Mouse (Mus musculus): Measurements from ENCODE around the gene Tcf12. TPM values are rescaled to one million over a fixed set of nuclear protein-coding genes. Genes with fewer than 3 reads are reported as not detected.

Tcf12 gene
- total and polyA plus RNA-seq, 2 experiments from 2014 or later = 37.4 to 122 TPM

DNA sequence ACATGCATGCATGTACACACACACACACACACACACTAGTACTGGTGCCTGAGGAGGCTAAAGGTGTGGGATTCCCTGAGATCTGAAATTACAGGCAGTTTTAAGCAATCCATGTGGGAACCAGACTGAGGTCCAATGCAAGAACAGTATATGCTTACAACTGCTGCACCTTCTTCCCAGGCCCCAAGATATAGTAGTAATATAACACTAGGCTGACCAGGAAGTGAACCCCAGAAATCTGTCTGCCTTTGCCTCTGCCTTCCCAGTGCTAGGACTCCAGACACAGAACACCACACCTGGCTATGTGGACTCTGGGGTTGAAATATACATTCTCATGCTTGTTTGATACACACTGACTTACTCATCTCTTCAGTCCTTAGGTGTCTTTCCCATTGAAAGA, 6.8 kb upstream of the Tcf12 start:
- no peak for TF ChIP-seq CTCF (IDR thresholded peaks at IDR 0.05)
- Histone ChIP-seq H3K27me3 (ENCODE audit: insufficient read depth, low read length) (no peaks in the 10 kb centered on the region), H3K4me3 (ENCODE audit: low read depth, low read length) (no peak overlapping the region), H3K36me3 (ENCODE audit: insufficient read depth, low read length) (no peaks in the 10 kb centered on the region), H3K9ac (replicated peaks; ENCODE audit: low read length, poor library complexity, severe bottlenecking) (no peak overlapping the region), H3K9me3 (ENCODE audit: low read length) (no peaks in the 10 kb centered on the region), H3K27ac (ENCODE audit: low read depth, low read length) (no peak overlapping the region), H3K4me1 (ENCODE audit: insufficient read depth, low read length) (no peaks in the 10 kb centered on the region), H3K4me2 (ENCODE audit: low read depth, low read length, poor library complexity, severe bottlenecking) (no peak overlapping the region)
- ATAC-seq (ENCODE audit: low FRiP score) = no peak
- DNase-seq (ENCODE audit: low spot score) = no peak

DNA sequence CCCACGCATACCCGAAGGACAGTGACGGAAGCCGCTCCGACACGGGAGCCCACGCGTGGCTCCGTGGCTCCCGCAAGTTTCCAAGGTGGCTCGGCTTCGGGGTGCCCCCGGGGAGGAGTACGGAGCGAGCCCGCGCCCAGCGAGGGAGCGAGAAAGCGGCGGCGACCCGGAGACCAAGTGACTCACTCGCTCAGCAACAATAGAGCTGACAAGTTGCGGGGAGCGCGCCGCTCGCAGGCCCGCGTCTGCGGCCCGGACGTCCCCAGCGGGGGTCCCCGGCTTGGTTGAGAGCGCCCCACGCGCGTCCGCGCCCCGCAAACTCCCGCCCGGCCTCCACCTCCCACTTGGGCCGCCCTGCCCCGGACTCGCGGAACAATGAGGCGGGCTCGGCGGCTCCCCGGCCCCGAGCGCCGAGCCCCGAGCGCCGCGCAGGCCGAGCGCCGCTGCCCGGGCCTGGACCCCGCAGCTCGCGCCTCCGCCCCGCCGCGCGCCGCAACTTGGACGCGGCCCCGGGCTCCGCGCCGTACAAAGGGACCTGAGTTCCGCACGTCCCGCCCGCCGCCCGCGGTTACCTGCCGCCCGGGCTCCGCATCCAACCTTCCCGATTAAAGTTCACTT, 558 bp downstream of the Tcf12 start:
- Histone ChIP-seq H3K4me3 (ENCODE audit: low read depth, low read length) (peak overlapping the region; percentile 99), H3K4me1 (ENCODE audit: insufficient read depth, low read length) (no peaks in the 10 kb centered on the region; the same call in 1 of the 2 replicates), H3K36me3 (ENCODE audit: insufficient read depth, low read length) (no peaks in the 10 kb centered on the region), H3K27me3 (ENCODE audit: insufficient read depth, low read length) (no peaks in the 10 kb centered on the region), H3K4me2 (ENCODE audit: low read depth, low read length, poor library complexity, severe bottlenecking) (peak overlapping the region; percentile 84), H3K9ac (replicated peaks; ENCODE audit: low read length, poor library complexity, severe bottlenecking) (peak overlapping the region; percentile 90), H3K9me3 (ENCODE audit: low read length) (no peaks in the 10 kb centered on the region), H3K27ac (ENCODE audit: low read depth, low read length) (peak overlapping the region; percentile 94)
- TF ChIP-seq CTCF (IDR thresholded peaks at IDR 0.05) = no peak
- ATAC-seq (ENCODE audit: low FRiP score) (peak; percentile 80), DNase-seq (ENCODE audit: low spot score) (peak; percentile 65)
- under 1% methylated on average over 76 of the region's 90 CpGs for WGBS

- peak overlapping the region; percentile 99 for H3K4me3 ChIP-seq (ENCODE audit: low read depth, low read length)
- peak; percentile 56 for ATAC-seq (ENCODE audit: low FRiP score)
- no peaks in the 10 kb centered on the region for H3K9me3 ChIP-seq (ENCODE audit: low read length)
- no peaks in the 10 kb centered on the region for H3K27me3 ChIP-seq (ENCODE audit: insufficient read depth, low read length)
- H3K36me3 ChIP-seq (ENCODE audit: insufficient read depth, low read length) = no peaks in the 10 kb centered on the region
- H3K4me2 ChIP-seq (ENCODE audit: low read depth, low read length, poor library complexity, severe bottlenecking) = peak overlapping the region; percentile 84
- TF ChIP-seq CTCF (IDR thresholded peaks at IDR 0.05) = no peak
- 0% methylated on average over 22 of the region's 23 CpGs for WGBS
- H3K27ac ChIP-seq (ENCODE audit: low read depth, low read length) = peak overlapping the region; percentile 94
- H3K4me1 ChIP-seq (ENCODE audit: insufficient read depth, low read length) = no peaks in the 10 kb centered on the region; the same call in 1 of the 2 replicates
- peak overlapping the region; percentile 90 for H3K9ac ChIP-seq (replicated peaks; ENCODE audit: low read length, poor library complexity, severe bottlenecking)
- peak; percentile 47 for DNase-seq (ENCODE audit: low spot score)
Observed at GRCm38 (mm10) chr9:72110627-72111003, 1.1 kb downstream of the Tcf12 start.

GRCm38 (mm10) chr9:72103471-72103870, 8.2 kb downstream of the Tcf12 start:
- TF ChIP-seq CTCF (IDR thresholded peaks at IDR 0.05) = no peak
- Histone ChIP-seq H3K36me3 (ENCODE audit: insufficient read depth, low read length) (no peaks in the 10 kb centered on the region), H3K27me3 (ENCODE audit: insufficient read depth, low read length) (no peaks in the 10 kb centered on the region), H3K4me3 (ENCODE audit: low read depth, low read length) (no peak overlapping the region), H3K9me3 (ENCODE audit: low read length) (no peaks in the 10 kb centered on the region), H3K9ac (replicated peaks; ENCODE audit: low read length, poor library complexity, severe bottlenecking) (no peak overlapping the region), H3K27ac (ENCODE audit: low read depth, low read length) (no peak overlapping the region), H3K4me1 (ENCODE audit: insufficient read depth, low read length) (no peaks in the 10 kb centered on the region; the same call in 1 of the 2 replicates), H3K4me2 (ENCODE audit: low read depth, low read length, poor library complexity, severe bottlenecking) (no peak overlapping the region)
- DNase-seq (ENCODE audit: low spot score) (no peak), ATAC-seq (ENCODE audit: low FRiP score) (no peak)
- 79% methylated on average over 1 of the region's 1 CpGs for WGBS

DNA sequence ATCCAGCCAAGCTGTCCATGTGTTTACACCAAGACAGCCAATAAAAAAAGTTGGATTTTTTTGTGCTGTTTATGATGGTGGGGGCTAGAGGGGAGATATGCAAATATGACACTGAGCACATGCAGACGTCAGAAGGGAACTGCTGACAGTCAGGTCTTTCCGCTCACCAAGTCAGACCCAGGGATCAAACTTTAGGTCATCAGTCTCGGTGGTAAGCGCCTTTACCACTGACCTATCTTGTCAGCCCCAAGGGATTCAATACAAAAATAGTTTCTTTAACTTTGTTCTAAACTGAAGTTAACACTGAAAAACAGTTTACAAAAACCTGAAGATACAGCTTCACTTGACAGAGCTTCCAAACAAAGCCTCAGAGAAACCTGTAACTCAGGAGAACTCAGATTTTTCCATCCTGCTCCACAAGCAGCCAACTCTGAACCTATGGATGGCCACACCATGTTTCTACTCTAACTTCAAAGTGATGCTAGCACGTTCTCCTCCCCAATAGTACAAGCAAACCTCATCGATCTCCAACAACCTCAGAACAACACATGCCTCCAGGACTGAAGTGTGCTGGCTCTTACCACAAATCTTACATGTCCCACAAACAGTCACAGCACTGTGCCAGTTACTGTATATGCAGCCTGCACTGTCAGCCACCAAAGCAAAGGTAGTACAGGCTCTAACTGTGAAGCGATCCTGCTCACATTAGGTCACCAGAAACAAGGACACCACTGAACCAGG, 11.6 kb downstream of the Tcf12 start:
- Histone ChIP-seq H3K4me1 (ENCODE audit: insufficient read depth, low read length) (no peaks in the 10 kb centered on the region), H3K4me2 (ENCODE audit: low read depth, low read length, poor library complexity, severe bottlenecking) (no peak overlapping the region), H3K9me3 (ENCODE audit: low read length) (no peaks in the 10 kb centered on the region), H3K27ac (ENCODE audit: low read depth, low read length) (no peak overlapping the region), H3K27me3 (ENCODE audit: insufficient read depth, low read length) (no peaks in the 10 kb centered on the region), H3K36me3 (ENCODE audit: insufficient read depth, low read length) (no peaks in the 10 kb centered on the region), H3K4me3 (ENCODE audit: low read depth, low read length) (no peak overlapping the region), H3K9ac (replicated peaks; ENCODE audit: low read length, poor library complexity, severe bottlenecking) (no peak overlapping the region)
- 83% methylated on average over 7 of the region's 7 CpGs for WGBS
- ATAC-seq (ENCODE audit: low FRiP score) = no peak
- TF ChIP-seq CTCF (IDR thresholded peaks at IDR 0.05) = no peak
- DNase-seq (ENCODE audit: low spot score) = no peak

- Histone ChIP-seq H3K27ac (ENCODE audit: low read depth, low read length) (no peak overlapping the region), H3K9me3 (ENCODE audit: low read length) (no peaks in the 10 kb centered on the region), H3K4me2 (ENCODE audit: low read depth, low read length, poor library complexity, severe bottlenecking) (no peak overlapping the region), H3K36me3 (ENCODE audit: insufficient read depth, low read length) (no peaks in the 10 kb centered on the region), H3K9ac (replicated peaks; ENCODE audit: low read length, poor library complexity, severe bottlenecking) (no peak overlapping the region), H3K27me3 (ENCODE audit: insufficient read depth, low read length) (no peaks in the 10 kb centered on the region), H3K4me3 (ENCODE audit: low read depth, low read length) (no peak overlapping the region), H3K4me1 (ENCODE audit: insufficient read depth, low read length) (no peaks in the 10 kb centered on the region)
- 92% methylated on average over 2 of the region's 2 CpGs for WGBS
- no peak for TF ChIP-seq CTCF (IDR thresholded peaks at IDR 0.05)
- no peak for DNase-seq (ENCODE audit: low spot score)
- no peak for ATAC-seq (ENCODE audit: low FRiP score)
Observed at GRCm38 (mm10) chr9:72098056-72098455, 13.6 kb downstream of the Tcf12 start.

Data from midbrain, postnatal 0 days (tissue).